Mouse (Mus musculus): Measurements from ENCODE around the gene Hoxd13. TPM values are rescaled to one million over a fixed set of nuclear protein-coding genes. Genes with fewer than 3 reads are reported as not detected.

The Hoxd13 gene
- total RNA-seq, 2 experiments from 2014 or later: not detected

DNA sequence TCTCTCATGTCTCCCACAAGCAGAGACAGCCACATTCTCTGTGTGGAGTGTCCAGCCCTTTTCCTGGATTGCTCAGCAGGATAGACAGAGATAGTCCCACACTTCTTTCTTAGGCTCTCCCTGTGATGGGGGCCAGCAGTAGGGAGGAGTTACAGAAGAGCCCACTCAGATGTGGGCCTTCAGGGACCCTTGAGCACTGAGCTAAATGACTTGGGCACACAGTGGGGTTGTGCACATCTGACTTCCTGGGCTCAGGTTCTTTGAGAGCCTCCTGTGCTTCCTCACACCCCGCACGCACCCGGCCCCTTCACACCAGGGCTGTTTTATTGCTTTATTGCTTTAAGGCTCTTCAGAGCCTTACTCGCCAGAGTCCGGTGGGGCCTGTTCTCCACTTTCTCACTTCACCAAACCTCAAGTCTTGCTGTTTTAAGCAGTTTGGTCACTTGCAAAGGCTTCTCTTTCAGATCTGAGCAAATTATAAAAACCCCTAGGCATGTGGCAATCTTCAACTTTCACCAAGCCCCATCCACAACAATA is 52.9 kb downstream of the Hoxd13 start:
- no peak for ATAC-seq (replicated peaks; ENCODE audit: low FRiP score, poor library complexity, severe bottlenecking)

Other genes with a start within 250 kb of the Hoxd13 start
- gene Lnpk, start 88.9 kb upstream of the Hoxd13 start, total RNA-seq (2015; ENCODE audit: low replicate concordance): 14.0 and 29.4 TPM in 2 replicates
- 31.1 and 45.9 TPM in 2 replicates for gene Lnpk, start 88.9 kb upstream of the Hoxd13 start, total RNA-seq (2017; ENCODE audit: low replicate concordance)
- gene Evx2, start 8.8 kb upstream of the Hoxd13 start, total RNA-seq (2015; ENCODE audit: low replicate concordance): not detected in 2 replicates
- gene Evx2, start 8.8 kb upstream of the Hoxd13 start, total RNA-seq (2017; ENCODE audit: low replicate concordance): not detected in 2 replicates
- gene Hoxd12, start 6.7 kb downstream of the Hoxd13 start, total RNA-seq (2015; ENCODE audit: low replicate concordance): not detected in 2 replicates
- gene Hoxd12, start 6.7 kb downstream of the Hoxd13 start, total RNA-seq (2017; ENCODE audit: low replicate concordance): not detected in 2 replicates
- not detected in 2 replicates for gene Hoxd11, start 11.2 kb downstream of the Hoxd13 start, total RNA-seq (2015; ENCODE audit: low replicate concordance)
- not detected in 2 replicates for gene Hoxd11, start 11.2 kb downstream of the Hoxd13 start, total RNA-seq (2017; ENCODE audit: low replicate concordance)
- gene Hoxd10, start 23.6 kb downstream of the Hoxd13 start, total RNA-seq (2015; ENCODE audit: low replicate concordance): not detected in 2 replicates
- 0.42 TPM in 1 of 2 replicates, not detected in the other for gene Hoxd10, start 23.6 kb downstream of the Hoxd13 start, total RNA-seq (2017; ENCODE audit: low replicate concordance)
- not detected in 2 replicates for gene Hoxd9, start 29.4 kb downstream of the Hoxd13 start, total RNA-seq (2015; ENCODE audit: low replicate concordance)
- not detected in 2 replicates for gene Hoxd9, start 29.4 kb downstream of the Hoxd13 start, total RNA-seq (2017; ENCODE audit: low replicate concordance)
- gene Hoxd8, start 36.3 kb downstream of the Hoxd13 start, total RNA-seq (2015; ENCODE audit: low replicate concordance): not detected in 2 replicates
- not detected in 2 replicates for gene Hoxd8, start 36.3 kb downstream of the Hoxd13 start, total RNA-seq (2017; ENCODE audit: low replicate concordance)
- gene Hoxd3, start 43.6 kb downstream of the Hoxd13 start, total RNA-seq (2015; ENCODE audit: low replicate concordance): not detected in 2 replicates
- gene Hoxd3, start 43.6 kb downstream of the Hoxd13 start, total RNA-seq (2017; ENCODE audit: low replicate concordance): not detected in 2 replicates
- gene Hoxd4, start 43.6 kb downstream of the Hoxd13 start, total RNA-seq (2015; ENCODE audit: low replicate concordance): not detected in 2 replicates
- gene Hoxd4, start 43.6 kb downstream of the Hoxd13 start, total RNA-seq (2017; ENCODE audit: low replicate concordance): not detected in 2 replicates
- gene Gm28230, start 58.4 kb downstream of the Hoxd13 start, total RNA-seq (2015; ENCODE audit: low replicate concordance): not detected in 2 replicates
- gene Gm28230, start 58.4 kb downstream of the Hoxd13 start, total RNA-seq (2017; ENCODE audit: low replicate concordance): not detected in 2 replicates
- gene Hoxd1, start 94.7 kb downstream of the Hoxd13 start, total RNA-seq (2015; ENCODE audit: low replicate concordance): not detected in 2 replicates
- not detected in 2 replicates for gene Hoxd1, start 94.7 kb downstream of the Hoxd13 start, total RNA-seq (2017; ENCODE audit: low replicate concordance)
- gene Mtx2, start 157.5 kb downstream of the Hoxd13 start, total RNA-seq (2015; ENCODE audit: low replicate concordance): 25.9 and 36.7 TPM in 2 replicates
- gene Mtx2, start 157.5 kb downstream of the Hoxd13 start, total RNA-seq (2017; ENCODE audit: low replicate concordance): 4.6 and 7.7 TPM in 2 replicates

All from erythroblast, adult 5-6 weeks (primary cell).